Mouse (Mus musculus) CH12.LX (cell line): ENCODE results near the gene Zfyve27. TPM values are rescaled to one million over a fixed set of nuclear protein-coding genes. Genes with fewer than 3 reads are reported as not detected.

ENCODE experiments used
- DNase-seq: peaks from one replicate; pipeline ENCODE4 v3.0.0-alpha.2; 2013; ENCODE audit errors: extremely low read depth
- H3K27ac ChIP-seq: 2 replicates; pipeline ENCODE4 v1.5.1; 2012; ENCODE audit warnings: low read depth, mild to moderate bottlenecking, control low read depth, moderate library complexity; ENCODE audit not compliant: insufficient read depth
- H3K27me3 ChIP-seq: replicated peaks from 2 replicates; pipeline ENCODE3; 2012; ENCODE audit warnings: inconsistent platforms
- H3K36me3 ChIP-seq, 2 experiments: replicated peaks in 1 of 2; 2 replicates each; pipeline versions ENCODE3 to v1.6.1; 2012; ENCODE audit warnings: inconsistent platforms in 1 of 2, low read length in 1 of 2, mild to moderate bottlenecking in 1 of 2, mixed read lengths in 1 of 2, moderate library complexity in 1 of 2; ENCODE audit not compliant: control insufficient read depth in 1 of 2, insufficient read depth in 1 of 2
- H3K4me1 ChIP-seq, 2 experiments: 2 replicates each; pipeline ENCODE4 v1.6.1; 2012; ENCODE audit warnings: inconsistent platforms in 1 of 2, moderate library complexity in 1 of 2; ENCODE audit not compliant: insufficient read depth in 2 of 2, control insufficient read depth in 1 of 2
- H3K4me2 ChIP-seq: 2 replicates; pipeline ENCODE4 v1.6.1; 2012; ENCODE audit warnings: low read depth, mild to moderate bottlenecking, control low read depth; ENCODE audit not compliant: poor library complexity, insufficient read depth, severe bottlenecking
- H3K4me3 ChIP-seq, 3 experiments: fragments of 150-350 bp in 1 of 3; sonication (generic) in 1 of 3; replicated peaks in 1 of 3; 2 replicates each; pipeline versions ENCODE3 to v1.5.1; 2011 to 2012; ENCODE audit warnings: low read depth in 2 of 3, low read length in 2 of 3, mild to moderate bottlenecking in 2 of 3, moderate library complexity in 2 of 3, control low read depth in 1 of 3, improper control_type of control experiment in 1 of 3, inconsistent platforms in 1 of 3, mixed read lengths in 1 of 3; ENCODE audit not compliant: poor library complexity in 1 of 3
- H3K79me2 ChIP-seq: replicated peaks from 2 replicates; pipeline ENCODE4 v1.6.1; 2012; ENCODE audit warnings: mild to moderate bottlenecking, moderate library complexity; ENCODE audit not compliant: control insufficient read depth, poor library complexity, insufficient read depth, severe bottlenecking; ENCODE audit errors: extremely low read depth
- H3K9ac ChIP-seq: 2 replicates; pipeline ENCODE4 v1.6.1; 2012; ENCODE audit warnings: low read depth, mild to moderate bottlenecking, control low read depth, moderate library complexity; ENCODE audit not compliant: insufficient read depth
- H3K9me3 ChIP-seq: replicated peaks from 2 replicates; pipeline ENCODE3; 2012; ENCODE audit warnings: low read length, inconsistent platforms, mixed read lengths
- ELF1 ChIP-seq: IDR thresholded peaks from 2 replicates; pipeline ENCODE4 v1.6.1; 2014; ENCODE audit warnings: low read depth, mild to moderate bottlenecking, inconsistent platforms, low read length, improper control_type of control experiment
- GABPA ChIP-seq: IDR thresholded peaks from 2 replicates; pipeline ENCODE4 v1.6.1; 2012; ENCODE audit warnings: low read depth, low read length, improper control_type of control experiment, inconsistent platforms; ENCODE audit not compliant: insufficient replicate concordance
- HCFC1 ChIP-seq: IDR thresholded peaks from 2 replicates; pipeline ENCODE4 v1.6.1; 2012; ENCODE audit warnings: low read depth, mild to moderate bottlenecking, inconsistent platforms, low read length, improper control_type of control experiment
- JUN ChIP-seq: IDR thresholded peaks from 2 replicates; pipeline ENCODE4 v1.6.1; 2011; ENCODE audit warnings: low read depth, mild to moderate bottlenecking, low read length, improper control_type of control experiment, moderate library complexity; ENCODE audit not compliant: insufficient read depth
- JUND ChIP-seq: conservative IDR thresholded peaks from 2 replicates; pipeline ENCODE4 v1.6.1; 2011; ENCODE audit warnings: low read depth, low read length, improper control_type of control experiment
- KAT2A ChIP-seq: IDR thresholded peaks from 2 replicates; pipeline ENCODE4 v1.6.1; 2012; ENCODE audit warnings: low read length, improper control_type of control experiment, inconsistent platforms; ENCODE audit not compliant: insufficient replicate concordance
- MAX ChIP-seq: IDR thresholded peaks from 2 replicates; pipeline ENCODE4 v1.6.1; 2011; ENCODE audit warnings: low read length, improper control_type of control experiment
- MEF2A ChIP-seq: IDR thresholded peaks from 2 replicates; pipeline ENCODE4 v1.6.1; 2014; ENCODE audit warnings: low read depth, mild to moderate bottlenecking, inconsistent platforms, low read length, improper control_type of control experiment, borderline replicate concordance
- MXI1 ChIP-seq: IDR thresholded peaks from 2 replicates; pipeline ENCODE4 v1.6.1; 2011; ENCODE audit warnings: mild to moderate bottlenecking, low read depth, low read length, improper control_type of control experiment
- NELFE ChIP-seq: IDR thresholded peaks from 2 replicates; pipeline ENCODE4 v1.6.1; 2011; ENCODE audit warnings: low read depth, low read length, improper control_type of control experiment
- POLR2A ChIP-seq: IDR thresholded peaks from 2 replicates; pipeline ENCODE4 v1.6.1; 2011; ENCODE audit warnings: low read depth, mild to moderate bottlenecking, improper control_type of control experiment, low read length
- RAD21 ChIP-seq: IDR thresholded peaks from 2 replicates; pipeline ENCODE4 v1.6.1; 2011; ENCODE audit warnings: low read depth, mild to moderate bottlenecking, low read length, improper control_type of control experiment, moderate library complexity
- TBP ChIP-seq: conservative IDR thresholded peaks from 2 replicates; pipeline ENCODE4 v1.6.1; 2011; ENCODE audit warnings: low read depth, low read length, improper control_type of control experiment
- USF2 ChIP-seq: conservative IDR thresholded peaks from 2 replicates; pipeline ENCODE4 v1.6.1; 2011; ENCODE audit warnings: low read depth, low read length, improper control_type of control experiment
- ZC3H11A ChIP-seq: IDR thresholded peaks from 2 replicates; pipeline ENCODE4 v1.6.1; 2012; ENCODE audit warnings: low read depth, mild to moderate bottlenecking, inconsistent platforms, low read length, improper control_type of control experiment
- ZNF384 ChIP-seq: IDR thresholded peaks from 2 replicates; pipeline ENCODE4 v1.6.1; 2012; ENCODE audit warnings: low read depth, low read length, improper control_type of control experiment, inconsistent platforms
- dilution Hi-C: fragments of 300-500 bp; cut with MboI; formaldehyde crosslinking; loops from 2 replicates; pipeline ENCODE4 v1.14.3; 2020; ENCODE audit warnings: low sequenced_read_pairs; ENCODE audit not compliant: extremely low pct_unique_long_range_greater_than_20kb, extremely low pct_ligation_motif_present
- in situ Hi-C: fragments of 300-500 bp; cut with MboI; formaldehyde crosslinking; loops from 3 replicates; pipeline ENCODE4 v1.14.3; 2019; ENCODE audit warnings: low sequenced_read_pairs, low pct_ligation_motif_present, low pct_unique_long_range_greater_than_20kb, mixed read lengths
- polyA plus RNA-seq: library from polyadenylated mRNA; unstranded; fragments of >175 nt; gene quantifications from 2 replicates; pipeline ENCODE4 v1.2.1, GENCODE M21; 2012; ENCODE audit warnings: low read depth; ENCODE audit not compliant: insufficient read length
- total RNA-seq, 2 experiments: library from RNA; depleted of rRNA; stranded (reverse); fragments of 300-350 nt in 1 of 2; fragments of >200 nt in 1 of 2; gene quantifications; 2 replicates each; pipeline ENCODE4 v1.2.3; 2012 to 2014

The Zfyve27 gene
- total and polyA plus RNA-seq, 3 experiments, result 11.4 to 19.2 (median 16.2) TPM

GRCm38 (mm10) chr19:42147769-42148568, 15.8 kb upstream of the Zfyve27 start:
- no peak for TF ChIP-seq KAT2A
- no peak for TF ChIP-seq ZNF384
- TF ChIP-seq RAD21, result no peak
- TF ChIP-seq NELFE, result no peak
- no peak for TF ChIP-seq GABPA
- no peak for TF ChIP-seq JUN
- TF ChIP-seq JUND, result no peak
- TF ChIP-seq POLR2A, result no peak
- TF ChIP-seq TBP, result no peak
- TF ChIP-seq ELF1, result no peak
- no peak for TF ChIP-seq HCFC1
- no peak for DNase-seq
- H3K4me1 ChIP-seq, result peaks cover 7 to 14% of the 10 kb centered on the region in 2 experiments; a peak in 2 of 4 replicates
- no peaks in the 10 kb centered on the region for H3K36me3 ChIP-seq
- no peak overlapping the region for H3K27ac ChIP-seq
- peaks cover 6% of the 10 kb centered on the region for H3K27me3 ChIP-seq
- peaks cover 11% of the 10 kb centered on the region for H3K9me3 ChIP-seq
- in situ Hi-C loops, result no loop called here
- no peaks in the 10 kb centered on the region for H3K79me2 ChIP-seq
- H3K9ac ChIP-seq, result no peak overlapping the region
- H3K4me2 ChIP-seq, result no peak overlapping the region
- dilution Hi-C loops, result no loop called here
- no peak overlapping the region for H3K4me3 ChIP-seq

GRCm38 (mm10) chr19:42148569-42148860, 15.2 kb upstream of the Zfyve27 start:
- in situ Hi-C loops (no loop called here), dilution Hi-C loops (no loop called here)
- H3K27ac ChIP-seq, result no peak overlapping the region
- H3K27me3 ChIP-seq, result peaks cover 9% of the 10 kb centered on the region
- H3K9ac ChIP-seq, result no peak overlapping the region
- DNase-seq, result no peak
- no peak overlapping the region for H3K4me2 ChIP-seq
- H3K4me3 ChIP-seq, result no peak overlapping the region
- H3K36me3 ChIP-seq, result no peaks in the 10 kb centered on the region
- peaks cover 7 to 13% of the 10 kb centered on the region in 2 experiments; a peak in 2 of 4 replicates for H3K4me1 ChIP-seq
- peaks cover 11% of the 10 kb centered on the region for H3K9me3 ChIP-seq
- TF ChIP-seq ZC3H11A (no peak), MXI1 (no peak), NELFE (no peak), MAX (no peak), USF2 (no peak), ELF1 (no peak), MEF2A (no peak)
- no peaks in the 10 kb centered on the region for H3K79me2 ChIP-seq
